Comparison of ENCODE assay signal across 21 mouse cellular contexts in genomic region chr15:102094988-102095387, GRCm38 (mm10). TPM values are rescaled to one million over a fixed set of nuclear protein-coding genes. Genes with fewer than 3 reads are reported as not detected.
DNase-seq lines count a peak whose midpoint lies in the region; ATAC-seq and TF ChIP-seq lines count a peak whose summit lies in the region.
"Had no signal": no experiment of that assay in that cellular context is flagged by ENCODE, and none has a peak within 500 bp of the region (broad histone marks: within the 10 kb centered on the region; RNA-seq: fewer than 3 reads in every experiment).

No protein-coding gene starts in this region.

- peaks cover 39% of the 10 kb centered on the region for H3K36me3 ChIP-seq in forebrain, embryonic 11.5 days (ENCODE audit: control insufficient read depth, insufficient read depth, low read length)
- H3K36me3 ChIP-seq in forebrain, embryonic 14.5 days (ENCODE audit: control insufficient read depth, insufficient read depth, low read length) = peaks cover 82% of the 10 kb centered on the region
- peaks cover 44% of the 10 kb centered on the region for H3K36me3 ChIP-seq in heart, adult 2 months (ENCODE audit: control insufficient read depth, insufficient read depth, low read length)

- TF ChIP-seq CTCF in heart, adult 2 months (IDR thresholded peaks at IDR 0.05) = no peak

- no peak for TF ChIP-seq POLR2A in heart, adult 2 months (IDR thresholded peaks at IDR 0.05; ENCODE audit: insufficient read depth, low read depth, low read length)

- WGBS in forebrain, embryonic 11.5 days = 91% methylated on average over 16 of the region's 16 CpGs
- WGBS in forebrain, embryonic 14.5 days = 90% methylated on average over 16 of the region's 16 CpGs
- 45% methylated on average over 16 of the region's 16 CpGs for WGBS in heart, adult 2 months

- no peak for ATAC-seq in forebrain, embryonic 11.5 days (replicated peaks; ENCODE audit: low FRiP score)
- no peak for ATAC-seq in forebrain, embryonic 14.5 days
- ATAC-seq: forebrain, embryonic 15.5 days; intestine, postnatal 0 days had no signal

- no peaks in the 10 kb centered on the region for H3K9me3 ChIP-seq in forebrain, embryonic 11.5 days (ENCODE audit: control insufficient read depth, low read length)
- no peaks in the 10 kb centered on the region for H3K9me3 ChIP-seq in forebrain, embryonic 14.5 days (replicated peaks; ENCODE audit: control insufficient read depth, low read length)
- H3K9me3 ChIP-seq: forebrain, embryonic 10.5 days; forebrain, embryonic 15.5 days; heart, embryonic 10.5 days; hindbrain, embryonic 12.5 days; hindbrain, embryonic 15.5 days had no signal

- H3K27me3 ChIP-seq in forebrain, embryonic 11.5 days (ENCODE audit: control insufficient read depth, insufficient read depth, low read length) = no peaks in the 10 kb centered on the region
- no peaks in the 10 kb centered on the region for H3K27me3 ChIP-seq in forebrain, embryonic 14.5 days (replicated peaks; ENCODE audit: control insufficient read depth, insufficient read depth, low read length)
- H3K27me3 ChIP-seq in heart, adult 2 months (ENCODE audit: control insufficient read depth, insufficient read depth, low read length) = no peaks in the 10 kb centered on the region
- H3K27me3 ChIP-seq: forebrain, embryonic 15.5 days had no signal

- H3K4me3 ChIP-seq in forebrain, embryonic 11.5 days (ENCODE audit: low read depth, low read length) = no peak overlapping the region
- no peak overlapping the region for H3K4me3 ChIP-seq in forebrain, embryonic 14.5 days (ENCODE audit: low read depth, low read length)
- H3K4me3 ChIP-seq in heart, adult 2 months = no peak overlapping the region
- H3K4me3 ChIP-seq in brown adipose tissue, adult 24 weeks (ENCODE audit: insufficient read depth, low read depth, low read length) = no peak overlapping the region
- H3K4me3 ChIP-seq: forebrain, embryonic 10.5 days; forebrain, embryonic 15.5 days; heart, embryonic 10.5 days; hindbrain, embryonic 12.5 days; hindbrain, embryonic 15.5 days had no signal

- intact Hi-C loops in heart, adult 2 months (cut with DNase I) = loop anchor here (2.0 kb wide), 1 partner anchor 16 kb away; no protein-coding TSS in a partner anchor
- intact Hi-C loops in heart, postnatal 10 days (cut with DNase I) = no loop called here

- peaks cover 1% of the 10 kb centered on the region; the same call in 1 of the 2 replicates for H3K79me2 ChIP-seq in heart, adult 2 months (replicated peaks; ENCODE audit: control insufficient read depth, insufficient read depth, low read length)

- TF ChIP-seq EP300 in heart, adult 2 months (IDR thresholded peaks at IDR 0.05; ENCODE audit: insufficient read depth, low read depth, low read length) = peak; percentile 67; the same call in 1 of the 2 replicates

- no peak overlapping the region for H3K27ac ChIP-seq in forebrain, embryonic 11.5 days (ENCODE audit: low read depth, low read length)
- H3K27ac ChIP-seq in forebrain, embryonic 14.5 days (ENCODE audit: low read depth, low read length) = no peak overlapping the region
- peak overlapping the region; percentile 51 for H3K27ac ChIP-seq in heart, adult 2 months
- H3K27ac ChIP-seq in brown adipose tissue, adult 24 weeks (replicated peaks; ENCODE audit: low read depth, low read length) = peak overlapping the region; percentile 53
- H3K27ac ChIP-seq: forebrain, embryonic 10.5 days; forebrain, embryonic 15.5 days; heart, embryonic 10.5 days; hindbrain, embryonic 12.5 days; hindbrain, embryonic 15.5 days had no signal

- DNase-seq in forebrain, embryonic 11.5 days (ENCODE audit: low spot score) = peak; percentile 46
- no peak for DNase-seq in forebrain, embryonic 14.5 days (ENCODE audit: low spot score)
- DNase-seq in heart, adult 2 months = peak; percentile 44 to 45
- DNase-seq in heart, postnatal 10 days = no peak
- no peak for DNase-seq in cerebellum, adult 11 months
- DNase-seq: adrenal gland, adult 2 months; adrenal gland, postnatal 14 days; cerebellum, adult 18-20 months; cerebellum, adult 9-10 months; cerebellum, postnatal 14 days; gastrocnemius, postnatal 10 days; kidney, adult 2 months had no signal

- no peak overlapping the region for H3K9ac ChIP-seq in forebrain, embryonic 11.5 days (ENCODE audit: low read length)
- H3K9ac ChIP-seq in forebrain, embryonic 14.5 days (ENCODE audit: low read length) = no peak overlapping the region
- no peak overlapping the region; the same call in 1 of the 2 replicates for H3K9ac ChIP-seq in heart, adult 2 months (ENCODE audit: low read depth, low read length)
- H3K9ac ChIP-seq: forebrain, embryonic 15.5 days; hindbrain, embryonic 12.5 days; hindbrain, embryonic 15.5 days had no signal

- no peaks in the 10 kb centered on the region for H3K4me1 ChIP-seq in forebrain, embryonic 11.5 days (replicated peaks; ENCODE audit: control insufficient read depth, insufficient read depth, low read length)
- no peaks in the 10 kb centered on the region for H3K4me1 ChIP-seq in forebrain, embryonic 14.5 days (ENCODE audit: control insufficient read depth, insufficient read depth, low read length)
- H3K4me1 ChIP-seq in heart, adult 2 months (ENCODE audit: control insufficient read depth, insufficient read depth, low read length) = peaks cover 29% of the 10 kb centered on the region
- peaks cover 28% of the 10 kb centered on the region for H3K4me1 ChIP-seq in brown adipose tissue, adult 24 weeks (ENCODE audit: control insufficient read depth, insufficient read depth, insufficient read length, low read length)

- no peak overlapping the region for H3K4me2 ChIP-seq in forebrain, embryonic 11.5 days (ENCODE audit: low read depth, low read length, severe bottlenecking)
- no peak overlapping the region for H3K4me2 ChIP-seq in forebrain, embryonic 14.5 days (ENCODE audit: low read length)
- H3K4me2 ChIP-seq: forebrain, embryonic 15.5 days; hindbrain, embryonic 12.5 days; hindbrain, embryonic 15.5 days had no signal

RNA-seq across cellular contexts. Expression of gene Tns2, which starts 5.2 kb away (rescaled TPM):
- polyA plus RNA-seq in forebrain, embryonic 11.5 days (2014; fragmentation: Nextera tagmentation; extraction: Ambion mirVana) = 8.8 and 10.5 TPM in 2 replicates
- 5.5 and 8.2 TPM in 2 replicates for polyA plus RNA-seq in forebrain, embryonic 14.5 days (2014; fragmentation: Nextera tagmentation; extraction: Ambion mirVana)
- 100 to 1,000 TPM; 114 to 130 TPM for total RNA-seq in heart, adult 2 months (2021)
- 157 and 184 TPM in 2 replicates for polyA plus RNA-seq in heart, adult 2 months (2012; rRNA removed)
- 100 to 1,000 TPM in 1 of 2 experiments, 10 to 100 TPM in 1; 95.1 to 108 TPM for total RNA-seq in heart, postnatal 10 days (2021)
- polyA plus RNA-seq in brown adipose tissue, adult 24 weeks (2012; ENCODE audit: insufficient read depth, insufficient read length, missing spikeins) = 49.0 and 90.1 TPM in 2 replicates

RNA-seq across cellular contexts. Expression of gene Eif4b, which starts 21.4 kb away (rescaled TPM):
- polyA plus RNA-seq in forebrain, embryonic 11.5 days (2014; fragmentation: Nextera tagmentation; extraction: Ambion mirVana) = 122 and 129 TPM in 2 replicates
- 99.3 and 100 TPM in 2 replicates for polyA plus RNA-seq in forebrain, embryonic 14.5 days (2014; fragmentation: Nextera tagmentation; extraction: Ambion mirVana)
- total RNA-seq in heart, adult 2 months (2021) = 100 to 1,000 TPM; 138 to 177 TPM
- 50.7 and 87.9 TPM in 2 replicates for polyA plus RNA-seq in heart, adult 2 months (2012; rRNA removed)
- 100 to 1,000 TPM; 149 to 154 TPM for total RNA-seq in heart, postnatal 10 days (2021)
- polyA plus RNA-seq in brown adipose tissue, adult 24 weeks (2012; ENCODE audit: insufficient read depth, insufficient read length, missing spikeins) = 47.9 and 93.9 TPM in 2 replicates

RNA-seq across cellular contexts. Expression of gene Spryd3, which starts 41.0 kb away (rescaled TPM):
- 12.0 and 12.1 TPM in 2 replicates for polyA plus RNA-seq in forebrain, embryonic 11.5 days (2014; fragmentation: Nextera tagmentation; extraction: Ambion mirVana)
- 20.9 and 28.1 TPM in 2 replicates for polyA plus RNA-seq in forebrain, embryonic 14.5 days (2014; fragmentation: Nextera tagmentation; extraction: Ambion mirVana)
- 10 to 100 TPM; 13.4 to 14.2 TPM for total RNA-seq in heart, adult 2 months (2021)
- polyA plus RNA-seq in heart, adult 2 months (2012; rRNA removed) = 23.1 and 24.2 TPM in 2 replicates
- 10 to 100 TPM; 19.1 to 22.2 TPM for total RNA-seq in heart, postnatal 10 days (2021)
- 8.6 and 12.8 TPM in 2 replicates for polyA plus RNA-seq in brown adipose tissue, adult 24 weeks (2012; ENCODE audit: insufficient read depth, insufficient read length, missing spikeins)

RNA-seq across cellular contexts. Expression of gene Igfbp6, which starts 49.2 kb away (rescaled TPM):
- 0.33 TPM in 1 of 2 replicates, not detected in the other for polyA plus RNA-seq in forebrain, embryonic 11.5 days (2014; fragmentation: Nextera tagmentation; extraction: Ambion mirVana)
- polyA plus RNA-seq in forebrain, embryonic 14.5 days (2014; fragmentation: Nextera tagmentation; extraction: Ambion mirVana) = 1.3 and 1.6 TPM in 2 replicates
- 10 to 100 TPM; 28.9 to 31.7 TPM for total RNA-seq in heart, adult 2 months (2021)
- polyA plus RNA-seq in heart, adult 2 months (2012; rRNA removed) = 47.6 and 56.1 TPM in 2 replicates
- total RNA-seq in heart, postnatal 10 days (2021) = 10 to 100 TPM; 24.8 to 30.5 TPM
- 30.2 and 52.1 TPM in 2 replicates for polyA plus RNA-seq in brown adipose tissue, adult 24 weeks (2012; ENCODE audit: insufficient read depth, insufficient read length, missing spikeins)
- polyA plus RNA-seq: embryonic facial prominence, embryonic 11.5 days; hindbrain, embryonic 12.5 days had no signal

RNA-seq across cellular contexts. Expression of gene Soat2, which starts 55.3 kb away (rescaled TPM):
- not detected in 2 replicates for polyA plus RNA-seq in forebrain, embryonic 11.5 days (2014; fragmentation: Nextera tagmentation; extraction: Ambion mirVana)
- not detected in 2 replicates for polyA plus RNA-seq in forebrain, embryonic 14.5 days (2014; fragmentation: Nextera tagmentation; extraction: Ambion mirVana)
- under 1 TPM in 1 of 2 experiments, not detected in 1; 0.09 TPM for total RNA-seq in heart, adult 2 months (2021)
- polyA plus RNA-seq in heart, adult 2 months (2012; rRNA removed) = 0.12 and 0.16 TPM in 2 replicates
- under 1 TPM in 1 of 2 experiments, not detected in 1; 0.20 TPM for total RNA-seq in heart, postnatal 10 days (2021)
- not detected in 2 replicates for polyA plus RNA-seq in brown adipose tissue, adult 24 weeks (2012; ENCODE audit: insufficient read depth, insufficient read length, missing spikeins)
- total RNA-seq: heart, adult 18-20 months had no signal
- polyA plus RNA-seq: embryonic facial prominence, embryonic 11.5 days; forebrain, embryonic 15.5 days had no signal

Comparison
In these comparisons a context has a peak if more than half of its experiments do, and no peak if none do; other contexts are left out.
1. DNase-seq: peak in forebrain, embryonic 11.5 days (single experiment) and heart, adult 2 months (2 of 2); none in forebrain, embryonic 14.5 days (single experiment), heart, postnatal 10 days (0 of 2) and cerebellum, adult 11 months (single experiment).
2. H3K27ac ChIP-seq: peak in heart, adult 2 months (single experiment) and brown adipose tissue, adult 24 weeks (single experiment); none in forebrain, embryonic 11.5 days (single experiment) and forebrain, embryonic 14.5 days (single experiment).